Mouse (Mus musculus) lung, postnatal 0 days (tissue): Measurements from ENCODE around the gene Dcdc2a. TPM values are rescaled to one million over a fixed set of nuclear protein-coding genes. Genes with fewer than 3 reads are reported as not detected.

Source experiments
- ATAC-seq: fragments of 200-750 bp; cut with Nextera tagmentation; 2 replicates; pipeline ENCODE4 v1.8.0; 2017; ENCODE audit warnings: moderate library complexity
- DNase-seq: peaks from one replicate; pipeline ENCODE4 v3.0.0-alpha.2; 2016; ENCODE audit warnings: low spot score
- H3K27ac ChIP-seq: fragments of 300-500 bp; sonication (generic); 2 replicates; pipeline ENCODE4 v1.5.1; 2014; ENCODE audit warnings: antibody characterized with exemption, mild to moderate bottlenecking, low read length, mixed read lengths
- H3K27me3 ChIP-seq: fragments of 300-500 bp; sonication (generic); replicated peaks from 2 replicates; pipeline ENCODE4 v1.6.1; 2014; ENCODE audit warnings: low read length, mixed read lengths; ENCODE audit not compliant: insufficient read depth
- H3K36me3 ChIP-seq: fragments of 300-500 bp; sonication (generic); 2 replicates; pipeline ENCODE4 v1.6.1; 2014; ENCODE audit warnings: low read length, mixed read lengths; ENCODE audit not compliant: insufficient read depth
- H3K4me1 ChIP-seq: fragments of 300-500 bp; sonication (generic); 2 replicates; pipeline ENCODE4 v1.6.1; 2014; ENCODE audit warnings: antibody characterized with exemption, low read depth, low read length, mixed read lengths; ENCODE audit not compliant: insufficient read depth
- H3K4me2 ChIP-seq: fragments of 300-500 bp; sonication (generic); replicated peaks from 2 replicates; pipeline ENCODE4 v1.6.1; 2014; ENCODE audit warnings: low read depth, mild to moderate bottlenecking, low read length, moderate library complexity, mixed read lengths
- H3K4me3 ChIP-seq: fragments of 300-500 bp; sonication (generic); 2 replicates; pipeline ENCODE4 v1.5.1; 2014; ENCODE audit warnings: low read depth, low read length
- H3K9ac ChIP-seq: fragments of 300-500 bp; sonication (generic); replicated peaks from 2 replicates; pipeline ENCODE4 v1.6.1; 2014; ENCODE audit warnings: low read depth, mild to moderate bottlenecking
- H3K9me3 ChIP-seq: fragments of 300-500 bp; sonication (generic); 2 replicates; pipeline ENCODE4 v1.6.1; 2016; ENCODE audit warnings: low read length, mixed read lengths
- CTCF ChIP-seq: IDR thresholded peaks from 2 replicates; pipeline ENCODE4 v1.5.1; 2016; ENCODE audit warnings: antibody characterized with exemption, mild to moderate bottlenecking
- EP300 ChIP-seq: IDR thresholded peaks from 2 replicates; pipeline ENCODE4 v1.6.1; 2016; ENCODE audit warnings: antibody characterized with exemption, mild to moderate bottlenecking, control low read depth
- WGBS: fragments of 180-500 bp; shearing (Covaris S2); extraction: QIAGEN DNeasy Blood & Tissue Kit; methylation state at CpG from one replicate; pipeline ENCODE4 v1.1.7; 2014; 5-methylcytosine and 5-hydroxymethylcytosine counted together
- polyA plus RNA-seq: library from polyadenylated mRNA; unstranded; fragments of >200 nt; fragmentation: Nextera tagmentation; extraction: Ambion mirVana; gene quantifications from 2 replicates; pipeline ENCODE4 v1.2.1, GENCODE M21; 2015

Gene Dcdc2a
- polyA plus RNA-seq, 1 experiment from 2014 or later = 2.1 TPM

- H3K4me2 ChIP-seq = no peak overlapping the region
- DNase-seq (no peak), ATAC-seq (no peak)
- TF ChIP-seq CTCF (no peak), EP300 (no peak)
- H3K27ac ChIP-seq = no peak overlapping the region
- no peaks in the 10 kb centered on the region for H3K27me3 ChIP-seq
- H3K4me1 ChIP-seq = no peaks in the 10 kb centered on the region
- H3K9me3 ChIP-seq = no peaks in the 10 kb centered on the region
- no peaks in the 10 kb centered on the region for H3K36me3 ChIP-seq
- 63% methylated on average over 4 of the region's 4 CpGs for WGBS
- H3K4me3 ChIP-seq = no peak overlapping the region
- no peak overlapping the region for H3K9ac ChIP-seq
Observed at GRCm38 (mm10) chr13:25178236-25179001, 122.6 kb downstream of the Dcdc2a start.

DNA sequence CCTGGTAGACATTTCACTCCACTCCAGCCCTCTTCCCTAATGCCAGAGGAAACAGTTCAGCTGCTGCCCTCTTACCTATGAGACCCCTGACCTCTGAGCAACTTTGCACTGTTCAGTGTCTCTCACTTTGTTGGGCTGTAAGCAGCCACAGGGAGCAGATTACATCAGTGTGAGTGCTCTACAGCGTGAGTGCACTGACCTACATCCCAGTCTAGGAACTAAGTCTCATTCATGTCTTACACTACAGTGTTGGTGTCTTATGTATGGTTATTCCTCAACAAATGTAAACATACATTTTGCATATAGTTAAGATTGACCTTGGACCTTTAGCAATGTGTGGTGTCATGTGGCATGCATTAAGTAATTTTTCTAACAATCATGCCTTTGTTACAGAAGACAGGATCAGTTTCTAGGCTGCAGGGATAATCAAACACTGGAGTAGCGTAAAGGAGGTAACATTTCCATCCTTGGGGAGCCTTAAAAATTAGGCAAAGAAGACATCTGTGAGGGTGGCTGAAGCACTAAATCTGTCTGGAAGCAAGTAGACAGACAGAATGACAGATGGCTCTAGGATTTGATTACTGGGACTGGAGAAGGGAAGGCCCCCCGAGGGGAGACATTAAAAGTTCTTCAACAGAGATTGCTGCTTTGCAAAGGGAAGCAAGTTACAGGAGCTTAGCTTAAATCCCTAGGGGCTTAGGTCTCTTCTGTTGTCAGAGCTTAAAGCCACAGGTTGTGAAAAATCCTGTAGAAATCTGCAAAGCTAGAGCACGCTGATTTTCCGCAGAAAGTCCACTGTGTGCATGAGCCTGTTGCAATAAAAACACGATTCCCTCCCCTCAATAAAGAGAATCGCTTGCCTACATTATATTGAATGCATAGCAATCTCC, 130.9 kb downstream of the Dcdc2a start:
- no peaks in the 10 kb centered on the region for H3K9me3 ChIP-seq
- H3K27me3 ChIP-seq = no peaks in the 10 kb centered on the region
- 41% methylated on average over 7 of the region's 7 CpGs for WGBS
- H3K4me1 ChIP-seq = no peaks in the 10 kb centered on the region
- TF ChIP-seq CTCF (no peak), EP300 (no peak)
- no peak overlapping the region for H3K4me2 ChIP-seq
- DNase-seq (no peak), ATAC-seq (no peak)
- no peak overlapping the region for H3K9ac ChIP-seq
- no peaks in the 10 kb centered on the region for H3K36me3 ChIP-seq
- no peak overlapping the region for H3K4me3 ChIP-seq
- no peak overlapping the region for H3K27ac ChIP-seq

- no peak for DNase-seq
Observed at GRCm38 (mm10) chr13:25187326-25187710, 131.5 kb downstream of the Dcdc2a start.

GRCm38 (mm10) chr13:25189419-25190144, 133.8 kb downstream of the Dcdc2a start:
- H3K36me3 ChIP-seq = no peaks in the 10 kb centered on the region

More at GRCm38 (mm10) chr13:25187326-25187710, 131.5 kb downstream of the Dcdc2a start:
- Histone ChIP-seq H3K4me1 (no peaks in the 10 kb centered on the region), H3K9ac (no peak overlapping the region), H3K4me3 (no peak overlapping the region), H3K9me3 (no peaks in the 10 kb centered on the region), H3K36me3 (no peaks in the 10 kb centered on the region), H3K27ac (no peak overlapping the region), H3K27me3 (no peaks in the 10 kb centered on the region), H3K4me2 (no peak overlapping the region)
- ATAC-seq = no peak
- WGBS = 7% methylated on average over 6 of the region's 6 CpGs
- peak; percentile 36 for TF ChIP-seq CTCF
- no peak for TF ChIP-seq EP300

DNA sequence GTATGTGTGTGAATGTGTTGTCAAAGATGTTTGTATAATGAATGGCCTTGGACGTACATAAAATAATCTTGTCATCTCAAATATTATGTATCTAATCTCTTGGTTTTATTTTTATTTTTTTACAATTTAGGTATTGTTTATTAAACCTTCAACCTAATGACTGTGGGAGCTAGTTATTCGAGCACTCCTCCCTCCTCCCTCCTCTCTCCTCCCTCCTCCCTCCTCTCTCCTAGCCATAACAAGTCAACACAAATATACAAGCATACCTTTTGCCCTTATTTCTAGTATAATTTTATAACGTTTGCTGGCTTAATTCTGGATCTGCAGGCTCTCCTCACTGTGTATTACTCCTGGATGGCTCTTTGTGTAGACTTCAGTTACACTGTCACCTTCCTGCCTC, 134.4 kb downstream of the Dcdc2a start:
- H3K4me2 ChIP-seq = no peak overlapping the region
- no peak overlapping the region for H3K4me3 ChIP-seq
- H3K27me3 ChIP-seq = no peaks in the 10 kb centered on the region
- no peak for DNase-seq
- H3K36me3 ChIP-seq = no peaks in the 10 kb centered on the region
- 64% methylated on average over 3 of the region's 3 CpGs for WGBS
- no peak overlapping the region for H3K27ac ChIP-seq
- no peak for TF ChIP-seq CTCF
- no peak for TF ChIP-seq EP300
- no peaks in the 10 kb centered on the region for H3K4me1 ChIP-seq
- no peak for ATAC-seq
- H3K9ac ChIP-seq = no peak overlapping the region
- no peaks in the 10 kb centered on the region for H3K9me3 ChIP-seq

More at GRCm38 (mm10) chr13:25189419-25190144, 133.8 kb downstream of the Dcdc2a start:
- no peaks in the 10 kb centered on the region for H3K27me3 ChIP-seq
- no peak overlapping the region for H3K4me3 ChIP-seq
- TF ChIP-seq EP300 = no peak
- no peak for TF ChIP-seq CTCF
- H3K4me2 ChIP-seq = no peak overlapping the region
- DNase-seq (no peak), ATAC-seq (no peak)
- H3K27ac ChIP-seq = no peak overlapping the region
- H3K9ac ChIP-seq = no peak overlapping the region
- H3K9me3 ChIP-seq = no peaks in the 10 kb centered on the region
- no peaks in the 10 kb centered on the region for H3K4me1 ChIP-seq
- WGBS = 82% methylated on average over 11 of the region's 11 CpGs

DNA sequence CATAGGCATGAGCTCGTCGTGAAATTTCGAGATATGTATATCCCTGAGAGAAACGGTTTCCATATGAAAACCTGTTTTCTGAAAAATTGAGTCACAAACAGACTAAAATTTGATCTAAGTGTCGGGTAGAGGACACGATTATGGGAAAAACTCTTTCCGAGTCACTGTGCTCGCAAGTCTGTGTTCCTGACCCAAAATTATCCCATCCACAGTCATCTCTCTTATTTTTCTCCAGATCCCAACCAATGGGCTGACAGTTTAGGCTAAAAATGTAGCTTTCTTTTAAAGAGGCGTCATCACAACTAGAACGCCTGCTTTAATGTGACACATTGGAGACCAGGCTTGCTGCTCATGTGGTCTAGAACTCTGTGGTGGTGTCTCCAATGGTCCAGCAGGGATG, 139.9 kb downstream of the Dcdc2a start:
- Histone ChIP-seq H3K4me2 (no peak overlapping the region), H3K4me3 (no peak overlapping the region)

More for the DNA sequence above, 139.9 kb downstream of the Dcdc2a start:
- DNase-seq (no peak), ATAC-seq (no peak)
- Histone ChIP-seq H3K9ac (no peak overlapping the region), H3K27ac (no peak overlapping the region), H3K36me3 (no peaks in the 10 kb centered on the region), H3K27me3 (no peaks in the 10 kb centered on the region), H3K9me3 (no peaks in the 10 kb centered on the region), H3K4me1 (no peaks in the 10 kb centered on the region)
- WGBS = 84% methylated on average over 10 of the region's 10 CpGs
- TF ChIP-seq CTCF = no peak
- TF ChIP-seq EP300 = no peak
